Mouse (Mus musculus) hindbrain, postnatal 0 days (tissue): ENCODE results near the gene Bmpr1b. TPM values are rescaled to one million over a fixed set of nuclear protein-coding genes. Genes with fewer than 3 reads are reported as not detected.

Experiments
- ATAC-seq: fragments of 200-750 bp; cut with Nextera tagmentation; 2 replicates; pipeline ENCODE4 v1.8.0; 2017; ENCODE audit warnings: mild to moderate bottlenecking, moderate TSS enrichment, moderate library complexity
- DNase-seq: peaks from one replicate; pipeline ENCODE4 v3.0.0-alpha.2; 2015; ENCODE audit warnings: low spot score
- H3K27ac ChIP-seq: fragments of 300-500 bp; sonication (generic); 2 replicates; pipeline ENCODE4 v1.5.1; 2014; ENCODE audit warnings: mild to moderate bottlenecking
- H3K27me3 ChIP-seq: fragments of 300-500 bp; sonication (generic); 2 replicates; pipeline ENCODE4 v1.6.1; 2014; ENCODE audit warnings: low read length, mixed read lengths; ENCODE audit not compliant: insufficient read depth
- H3K36me3 ChIP-seq: fragments of 300-500 bp; sonication (generic); 2 replicates; pipeline ENCODE4 v1.6.1; 2014; ENCODE audit warnings: low read length, mixed read lengths; ENCODE audit not compliant: insufficient read depth
- H3K4me1 ChIP-seq: fragments of 300-500 bp; sonication (generic); 2 replicates; pipeline ENCODE4 v1.6.1; 2014; ENCODE audit warnings: antibody characterized with exemption, low read length, mixed read lengths; ENCODE audit not compliant: insufficient read depth
- H3K4me2 ChIP-seq: fragments of 300-500 bp; sonication (generic); 2 replicates; pipeline ENCODE4 v1.6.1; 2014; ENCODE audit warnings: low read depth, mild to moderate bottlenecking, low read length, moderate library complexity, mixed read lengths
- H3K4me3 ChIP-seq: fragments of 300-500 bp; sonication (generic); 2 replicates; pipeline ENCODE4 v1.5.1; 2014; ENCODE audit warnings: low read length
- H3K9ac ChIP-seq: fragments of 300-500 bp; sonication (generic); replicated peaks from 2 replicates; pipeline ENCODE4 v1.6.1; 2014; ENCODE audit warnings: mild to moderate bottlenecking, low read length, moderate library complexity, mixed read lengths
- H3K9me3 ChIP-seq: fragments of 300-500 bp; sonication (generic); 2 replicates; pipeline ENCODE4 v1.6.1; 2016; ENCODE audit warnings: low read length, mixed read lengths
- CTCF ChIP-seq: IDR thresholded peaks from 2 replicates; pipeline ENCODE4 v1.5.1; 2016; ENCODE audit warnings: antibody characterized with exemption, control low read depth, low read depth
- WGBS: fragments of 180-500 bp; shearing (Covaris S2); extraction: QIAGEN DNeasy Blood & Tissue Kit; methylation state at CpG from one replicate; pipeline ENCODE4 v1.1.7; 2014; 5-methylcytosine and 5-hydroxymethylcytosine counted together
- polyA plus RNA-seq: library from polyadenylated mRNA; unstranded; fragments of >200 nt; fragmentation: Nextera tagmentation; extraction: Ambion mirVana; gene quantifications from 2 replicates; pipeline ENCODE4 v1.2.1, GENCODE M21; 2015
- total RNA-seq: library from RNA; depleted of rRNA; stranded (reverse); fragments of >200 nt; gene quantifications from 2 replicates; pipeline ENCODE4 v1.2.3, GENCODE M21; 2014

Bmpr1b gene
- total and polyA plus RNA-seq, 2 experiments from 2014 or later = 4.6 to 9.7 TPM

- H3K4me1 ChIP-seq = peaks cover 3% of the 10 kb centered on the region; the same call in 1 of the 2 replicates
- H3K9ac ChIP-seq = no peak overlapping the region
- H3K27ac ChIP-seq = peak overlapping the region; percentile 69; the same call in 1 of the 2 replicates
- no peaks in the 10 kb centered on the region for H3K27me3 ChIP-seq
- TF ChIP-seq CTCF = no peak
- WGBS = 8% methylated on average over 3 of the region's 3 CpGs
- H3K4me3 ChIP-seq = no peak overlapping the region
- DNase-seq = no peak
- no peaks in the 10 kb centered on the region for H3K9me3 ChIP-seq
- ATAC-seq = peak; percentile 39
- H3K36me3 ChIP-seq = peaks cover 3% of the 10 kb centered on the region; the same call in 1 of the 2 replicates
- peak overlapping the region; percentile 34; the same call in 1 of the 2 replicates for H3K4me2 ChIP-seq
Measured at GRCm38 (mm10) chr3:141818615-141819312, 350.5 kb downstream of the Bmpr1b start.

GRCm38 (mm10) chr3:141814776-141815175 is 354.4 kb downstream of the Bmpr1b start:
- no peaks in the 10 kb centered on the region for H3K9me3 ChIP-seq
- H3K36me3 ChIP-seq = peaks cover 3% of the 10 kb centered on the region; the same call in 1 of the 2 replicates
- H3K27me3 ChIP-seq = no peaks in the 10 kb centered on the region
- no peak overlapping the region for H3K9ac ChIP-seq
- H3K4me2 ChIP-seq = no peak overlapping the region
- WGBS = 52% methylated on average over 1 of the region's 1 CpGs
- H3K4me1 ChIP-seq = peaks cover 2% of the 10 kb centered on the region; the same call in 1 of the 2 replicates
- DNase-seq (no peak), ATAC-seq (no peak)
- no peak overlapping the region for H3K4me3 ChIP-seq
- TF ChIP-seq CTCF = no peak
- no peak overlapping the region for H3K27ac ChIP-seq

- DNase-seq = peak; percentile 55
- H3K4me1 ChIP-seq = no peaks in the 10 kb centered on the region
- H3K4me3 ChIP-seq = no peak overlapping the region
- H3K4me2 ChIP-seq = no peak overlapping the region
- no peak overlapping the region for H3K27ac ChIP-seq
- H3K9me3 ChIP-seq = no peaks in the 10 kb centered on the region
- H3K36me3 ChIP-seq = no peaks in the 10 kb centered on the region
- no peak overlapping the region for H3K9ac ChIP-seq
- H3K27me3 ChIP-seq = no peaks in the 10 kb centered on the region
- peak; percentile 46; the same call in 1 of the 2 replicates for ATAC-seq
- 28% methylated on average over 2 of the region's 2 CpGs for WGBS
- no peak for TF ChIP-seq CTCF
Measured at GRCm38 (mm10) chr3:141811348-141811747, 357.9 kb downstream of the Bmpr1b start.

- no peaks in the 10 kb centered on the region for H3K36me3 ChIP-seq
- no peaks in the 10 kb centered on the region for H3K9me3 ChIP-seq
- H3K27ac ChIP-seq = no peak overlapping the region
- H3K4me3 ChIP-seq = no peak overlapping the region
- no peak overlapping the region for H3K4me2 ChIP-seq
- H3K27me3 ChIP-seq = no peaks in the 10 kb centered on the region
- H3K4me1 ChIP-seq = no peaks in the 10 kb centered on the region
- H3K9ac ChIP-seq = no peak overlapping the region
- ATAC-seq (peak; percentile 79), DNase-seq (peak; percentile 55)
- 27% methylated on average over 7 of the region's 7 CpGs for WGBS
- no peak for TF ChIP-seq CTCF
Measured at GRCm38 (mm10) chr3:141810944-141811343, 358.3 kb downstream of the Bmpr1b start.

- ATAC-seq = no peak
- DNase-seq = no peak
- H3K4me3 ChIP-seq = no peak overlapping the region
- H3K4me1 ChIP-seq = no peaks in the 10 kb centered on the region
- H3K9ac ChIP-seq = no peak overlapping the region
- H3K36me3 ChIP-seq = no peaks in the 10 kb centered on the region
- TF ChIP-seq CTCF = no peak
- H3K27ac ChIP-seq = no peak overlapping the region
- H3K9me3 ChIP-seq = no peaks in the 10 kb centered on the region
- no peaks in the 10 kb centered on the region for H3K27me3 ChIP-seq
- H3K4me2 ChIP-seq = no peak overlapping the region
- WGBS = 53% methylated on average over 3 of the region's 3 CpGs
Measured at GRCm38 (mm10) chr3:141809581-141809980, 359.6 kb downstream of the Bmpr1b start.

- WGBS = 76% methylated on average over 5 of the region's 5 CpGs
- Histone ChIP-seq H3K36me3 (0 out of 2 replicates have a peak, but pooled peaks cover 10% of the 10 kb centered on the region), H3K27ac (no peak overlapping the region), H3K4me1 (no peaks in the 10 kb centered on the region), H3K27me3 (no peaks in the 10 kb centered on the region), H3K9ac (no peak overlapping the region), H3K4me2 (no peak overlapping the region), H3K4me3 (no peak overlapping the region), H3K9me3 (no peaks in the 10 kb centered on the region)
- DNase-seq (no peak), ATAC-seq (no peak)
- TF ChIP-seq CTCF = no peak
Measured at GRCm38 (mm10) chr3:141804133-141804532, 365.1 kb downstream of the Bmpr1b start.

- no peak overlapping the region for H3K27ac ChIP-seq
- no peak overlapping the region for H3K4me3 ChIP-seq
- no peak for TF ChIP-seq CTCF
- H3K4me1 ChIP-seq = no peaks in the 10 kb centered on the region
- 8% methylated on average over 1 of the region's 1 CpGs for WGBS
- 0 out of 2 replicates have a peak, but pooled peaks cover 6% of the 10 kb centered on the region for H3K36me3 ChIP-seq
- H3K9me3 ChIP-seq = no peaks in the 10 kb centered on the region
- DNase-seq (peak; percentile 57), ATAC-seq (peak; percentile 85)
- H3K4me2 ChIP-seq = no peak overlapping the region
- H3K27me3 ChIP-seq = no peaks in the 10 kb centered on the region
- no peak overlapping the region for H3K9ac ChIP-seq
Measured at GRCm38 (mm10) chr3:141797789-141798188, 371.4 kb downstream of the Bmpr1b start.
